Mouse (Mus musculus) forebrain, embryonic 15.5 days (tissue): ENCODE measurements at regions not wholly inside any gene's neighbourhood (a gene's known extent, or its start where the extent isn't known, plus 50 kb on each side); places are given as distances from the start of the nearest gene placed in this dataset.
A peak's percentile ranks its signal among the peaks of the same experiment; 100 is the strongest.

Experiments used
- ATAC-seq: fragments of 200-750 bp; cut with Nextera tagmentation; replicated peaks from 2 replicates; pipeline ENCODE4 v1.8.0; 2017; ENCODE audit warnings: mild to moderate bottlenecking, moderate TSS enrichment, moderate library complexity
- H3K27ac ChIP-seq: fragments of 300-500 bp; sonication (generic); replicated peaks from 2 replicates; pipeline ENCODE4 v1.5.1; 2015; ENCODE audit warnings: mild to moderate bottlenecking, inconsistent platforms
- H3K27me3 ChIP-seq: fragments of 300-500 bp; sonication (generic); 2 replicates; pipeline ENCODE4 v1.6.1; 2015; ENCODE audit warnings: inconsistent platforms
- H3K36me3 ChIP-seq: fragments of 300-500 bp; sonication (generic); 2 replicates; pipeline ENCODE4 v1.6.1; 2015; ENCODE audit warnings: mild to moderate bottlenecking, inconsistent platforms
- H3K4me1 ChIP-seq: fragments of 300-500 bp; sonication (generic); 2 replicates; pipeline ENCODE4 v1.6.1; 2015; ENCODE audit warnings: inconsistent platforms
- H3K4me2 ChIP-seq: fragments of 300-500 bp; sonication (generic); replicated peaks from 2 replicates; pipeline ENCODE4 v1.6.1; 2015; ENCODE audit warnings: mild to moderate bottlenecking, inconsistent platforms
- H3K4me3 ChIP-seq: fragments of 300-500 bp; sonication (generic); 2 replicates; pipeline ENCODE4 v1.5.1; 2015; ENCODE audit warnings: mild to moderate bottlenecking, inconsistent platforms
- H3K9ac ChIP-seq: fragments of 300-500 bp; sonication (generic); replicated peaks from 2 replicates; pipeline ENCODE4 v1.6.1; 2015; ENCODE audit warnings: mild to moderate bottlenecking, inconsistent platforms
- H3K9me3 ChIP-seq: fragments of 300-500 bp; sonication (generic); 2 replicates; pipeline ENCODE4 v1.6.1; 2016; ENCODE audit warnings: inconsistent platforms
- WGBS: fragments of 180-500 bp; shearing (Covaris S2); methylation state at CpG from one replicate; pipeline ENCODE4 v1.1.7; 2015; ENCODE audit warnings: mixed read lengths; 5-methylcytosine and 5-hydroxymethylcytosine counted together

DNA sequence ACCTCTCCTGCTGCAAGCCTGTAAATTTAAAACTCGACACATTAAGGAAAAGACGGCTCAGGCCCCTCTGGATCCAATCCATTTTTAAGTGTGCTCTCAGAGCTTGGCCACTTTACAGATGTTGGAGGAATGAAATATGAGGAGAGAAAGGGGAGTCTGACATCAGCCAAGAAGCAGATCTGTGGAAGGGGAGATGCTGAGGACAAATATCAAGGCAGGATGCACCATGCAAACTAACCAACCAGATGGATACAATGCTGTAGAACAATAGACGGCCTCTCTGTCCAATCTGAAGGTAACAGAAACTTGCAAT, 166.2 kb downstream of the Sox4 start:
- no peaks in the 10 kb centered on the region for H3K9me3 ChIP-seq
- peaks cover 54% of the 10 kb centered on the region for H3K4me1 ChIP-seq
- H3K36me3 ChIP-seq = no peaks in the 10 kb centered on the region
- peak overlapping the region; percentile 58 for H3K27ac ChIP-seq
- no peak for ATAC-seq
- H3K4me3 ChIP-seq = no peak overlapping the region
- no peaks in the 10 kb centered on the region for H3K27me3 ChIP-seq
- 23% methylated on average over 3 of the region's 3 CpGs for WGBS
- H3K9ac ChIP-seq = no peak overlapping the region
- no peak overlapping the region for H3K4me2 ChIP-seq

DNA sequence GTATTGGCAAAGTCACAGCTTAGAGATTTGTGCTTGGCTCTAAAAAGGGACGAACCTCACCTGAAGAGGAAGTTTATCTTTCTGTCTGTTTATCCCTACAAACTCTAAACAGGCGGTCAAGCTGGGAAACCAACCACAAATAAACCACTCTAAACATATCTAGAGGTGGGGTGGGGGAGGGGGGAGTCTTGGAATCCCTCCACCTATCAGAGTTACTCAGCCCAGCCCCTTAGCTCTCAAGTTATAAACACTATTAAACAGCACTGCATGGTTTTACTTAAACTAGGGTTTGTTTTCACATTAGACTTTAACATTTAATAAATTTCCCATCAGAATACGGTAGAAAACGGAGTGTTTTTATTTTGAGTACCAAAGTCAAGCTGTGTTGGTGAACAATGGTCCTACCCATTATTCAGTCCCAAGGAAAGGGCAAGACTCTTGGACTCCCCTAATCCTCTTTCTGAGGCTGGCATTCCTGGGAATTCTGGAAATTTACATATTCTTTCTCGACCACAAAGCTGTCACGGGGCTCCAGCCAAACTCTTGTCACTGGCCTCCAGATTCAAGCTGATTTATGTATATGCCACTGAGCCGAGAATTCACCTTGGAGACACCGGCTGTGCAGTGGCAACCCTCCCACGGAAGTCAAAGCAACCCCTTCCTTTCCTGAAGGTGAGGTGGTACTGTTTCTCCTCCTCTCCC, 166.7 kb downstream of the Sox4 start:
- no peak overlapping the region for H3K4me3 ChIP-seq
- H3K4me1 ChIP-seq = peaks cover 54% of the 10 kb centered on the region
- H3K9ac ChIP-seq = no peak overlapping the region
- no peak for ATAC-seq
- peak overlapping the region; percentile 58 for H3K27ac ChIP-seq
- WGBS = 13% methylated on average over 9 of the region's 9 CpGs
- no peak overlapping the region for H3K4me2 ChIP-seq
- no peaks in the 10 kb centered on the region for H3K36me3 ChIP-seq
- no peaks in the 10 kb centered on the region for H3K9me3 ChIP-seq
- H3K27me3 ChIP-seq = no peaks in the 10 kb centered on the region

DNA sequence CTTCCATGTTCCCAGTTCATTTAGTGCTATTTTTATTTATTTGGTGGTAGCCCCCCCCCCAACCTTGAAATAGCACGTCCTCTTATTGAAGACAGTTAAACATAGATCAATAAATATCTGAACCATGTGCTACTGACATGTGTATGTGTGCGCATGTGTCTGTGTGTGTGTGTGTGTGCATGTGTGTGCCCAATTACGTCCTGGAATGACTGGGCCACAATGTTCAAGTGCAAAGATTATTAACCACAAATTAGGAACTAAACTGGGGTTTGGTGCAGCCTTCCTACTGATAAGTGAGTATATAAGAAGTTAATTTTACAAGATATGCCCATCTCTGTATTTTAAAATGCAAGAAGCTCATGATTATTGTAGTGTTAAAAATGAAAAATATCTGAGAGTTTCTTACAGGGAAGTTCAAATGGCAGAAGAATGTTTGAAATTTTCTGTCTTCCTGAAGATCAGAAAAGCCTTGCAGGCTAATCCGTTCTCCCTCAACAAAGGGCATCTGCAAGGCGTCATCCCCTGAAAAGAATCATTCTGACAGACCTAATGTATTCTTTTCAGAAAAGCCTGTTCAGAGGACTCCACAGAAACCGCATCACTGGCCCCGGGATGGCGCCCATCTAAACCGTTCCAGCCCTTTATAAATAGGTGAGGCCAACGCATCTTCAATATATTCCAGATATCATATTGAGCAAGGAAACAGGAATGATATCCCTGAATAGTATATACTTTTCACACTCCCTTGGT, 170.8 kb downstream of the Sox4 start:
- H3K27ac ChIP-seq = peak overlapping the region; percentile 80
- no peaks in the 10 kb centered on the region for H3K36me3 ChIP-seq
- no peak overlapping the region for H3K4me3 ChIP-seq
- H3K9ac ChIP-seq = no peak overlapping the region
- H3K4me2 ChIP-seq = no peak overlapping the region
- 7% methylated on average over 10 of the region's 10 CpGs for WGBS
- H3K9me3 ChIP-seq = no peaks in the 10 kb centered on the region
- no peak; the same call in 1 of the 2 replicates for ATAC-seq
- H3K4me1 ChIP-seq = peaks cover 64% of the 10 kb centered on the region
- no peaks in the 10 kb centered on the region for H3K27me3 ChIP-seq

DNA sequence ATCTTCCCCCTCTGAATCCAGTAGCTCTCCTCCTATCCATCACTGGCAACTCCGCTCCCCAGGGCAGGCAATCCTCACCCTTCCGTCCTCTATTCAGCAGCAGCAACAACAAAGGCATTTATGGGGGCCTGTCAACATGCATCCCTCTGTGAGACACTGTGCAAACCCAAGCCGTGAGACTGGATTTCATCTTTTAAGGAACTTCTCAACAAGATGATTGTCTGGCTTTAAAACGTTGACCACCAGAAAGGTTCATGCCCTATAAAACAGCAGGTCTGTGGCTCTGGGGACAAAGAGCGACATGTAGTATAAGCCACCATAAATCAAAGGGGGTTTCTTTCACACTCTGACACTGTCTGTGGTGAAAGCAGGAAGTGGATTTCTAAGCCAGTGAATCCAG, 171.4 kb downstream of the Sox4 start:
- Histone ChIP-seq H3K36me3 (no peaks in the 10 kb centered on the region), H3K4me3 (no peak overlapping the region), H3K4me1 (peaks cover 61% of the 10 kb centered on the region), H3K27me3 (no peaks in the 10 kb centered on the region), H3K9ac (peak overlapping the region; percentile 13; the same call in 1 of the 2 replicates), H3K4me2 (no peak overlapping the region), H3K9me3 (no peaks in the 10 kb centered on the region), H3K27ac (peak overlapping the region; percentile 80)
- peak; percentile 49; the same call in 1 of the 2 replicates for ATAC-seq
- WGBS = 9% methylated on average over 5 of the region's 5 CpGs

DNA sequence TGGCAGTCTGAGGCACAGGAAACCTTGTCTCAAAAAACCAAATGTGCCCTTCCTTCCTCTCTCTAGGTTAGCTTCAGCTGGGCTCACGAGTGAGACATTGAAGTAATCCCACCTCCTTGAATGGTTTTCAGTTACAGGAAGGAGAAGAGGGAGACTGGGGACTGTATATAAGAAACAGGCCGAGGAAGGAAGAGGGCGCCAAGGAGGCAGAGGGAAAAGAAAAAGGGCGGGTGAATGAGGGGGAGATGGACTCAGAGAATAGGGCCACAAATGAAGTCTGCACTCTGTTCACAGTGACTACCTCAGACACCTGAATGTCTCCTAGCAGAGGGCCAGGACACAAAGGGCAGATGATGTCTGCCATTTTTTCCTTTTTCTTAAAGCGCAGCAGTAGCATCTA, 171.9 kb downstream of the Sox4 start:
- 17% methylated on average over 5 of the region's 5 CpGs for WGBS
- peak overlapping the region; percentile 80 for H3K27ac ChIP-seq
- H3K9me3 ChIP-seq = no peaks in the 10 kb centered on the region
- H3K4me1 ChIP-seq = peaks cover 57% of the 10 kb centered on the region
- H3K27me3 ChIP-seq = no peaks in the 10 kb centered on the region
- no peak overlapping the region for H3K4me3 ChIP-seq
- no peaks in the 10 kb centered on the region for H3K36me3 ChIP-seq
- no peak for ATAC-seq
- H3K9ac ChIP-seq = peak overlapping the region; percentile 13; the same call in 1 of the 2 replicates
- no peak overlapping the region for H3K4me2 ChIP-seq

DNA sequence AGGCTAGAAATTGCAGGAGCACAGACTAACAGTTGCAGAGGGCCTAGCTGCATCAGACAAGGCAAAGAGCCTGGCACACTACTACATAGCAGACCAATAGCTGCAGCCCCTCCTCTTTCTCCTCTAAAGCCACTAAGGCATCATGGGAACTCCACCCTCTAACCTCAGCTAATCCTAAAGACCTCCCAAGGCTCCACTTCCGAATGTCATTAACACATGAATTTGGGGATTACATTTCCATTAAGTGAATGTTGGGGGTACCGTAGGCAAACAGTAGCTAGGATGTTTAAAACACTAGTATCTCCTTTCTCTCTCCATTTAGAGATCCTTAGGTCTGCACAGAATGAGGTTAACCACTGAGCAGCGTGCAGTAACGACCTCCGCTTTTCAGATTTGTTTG, 173.1 kb downstream of the Sox4 start:
- Histone ChIP-seq H3K4me3 (no peak overlapping the region), H3K36me3 (no peaks in the 10 kb centered on the region), H3K9ac (no peak overlapping the region), H3K4me1 (peaks cover 56% of the 10 kb centered on the region), H3K27ac (no peak overlapping the region), H3K9me3 (no peaks in the 10 kb centered on the region), H3K27me3 (no peaks in the 10 kb centered on the region), H3K4me2 (no peak overlapping the region)
- WGBS = 34% methylated on average over 5 of the region's 5 CpGs
- ATAC-seq = no peak

DNA sequence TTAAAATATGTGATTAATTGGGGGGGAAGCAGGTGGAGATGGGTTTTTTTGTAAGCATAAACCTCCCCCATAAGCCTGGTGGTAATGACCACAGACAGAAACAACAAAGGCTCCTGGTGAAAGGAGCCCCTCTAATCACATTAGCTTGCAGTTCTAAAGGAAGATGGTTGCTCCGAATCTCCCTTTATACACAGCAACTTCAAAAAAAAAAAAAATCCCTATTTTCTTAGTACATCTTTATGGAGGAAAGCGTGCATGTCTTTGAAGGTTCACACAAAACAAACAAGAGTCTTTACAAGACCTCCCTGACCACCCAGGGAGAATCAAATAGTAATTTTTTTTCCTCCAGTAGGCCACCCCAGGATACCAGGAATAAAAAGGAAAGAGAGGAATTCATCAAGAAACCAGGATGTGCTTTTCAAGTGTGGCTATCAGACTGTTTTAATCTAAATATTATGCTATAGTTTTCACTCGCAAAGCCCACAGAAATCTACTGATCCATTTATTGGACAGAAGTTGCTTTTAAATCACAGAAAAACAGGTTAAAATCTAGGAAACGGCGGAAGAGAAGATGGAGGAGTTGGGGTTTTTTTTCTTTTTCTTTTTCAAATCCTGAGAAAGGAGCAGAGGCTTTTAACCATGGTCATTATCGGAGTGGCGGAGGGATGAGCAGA, 178.2 kb downstream of the Sox4 start:
- Histone ChIP-seq H3K4me1 (peaks cover 48% of the 10 kb centered on the region), H3K27ac (peak overlapping the region; percentile 61), H3K9ac (no peak overlapping the region), H3K27me3 (no peaks in the 10 kb centered on the region), H3K9me3 (no peaks in the 10 kb centered on the region), H3K4me3 (no peak overlapping the region), H3K4me2 (no peak overlapping the region), H3K36me3 (no peaks in the 10 kb centered on the region)
- no peak for ATAC-seq
- 28% methylated on average over 7 of the region's 7 CpGs for WGBS

DNA sequence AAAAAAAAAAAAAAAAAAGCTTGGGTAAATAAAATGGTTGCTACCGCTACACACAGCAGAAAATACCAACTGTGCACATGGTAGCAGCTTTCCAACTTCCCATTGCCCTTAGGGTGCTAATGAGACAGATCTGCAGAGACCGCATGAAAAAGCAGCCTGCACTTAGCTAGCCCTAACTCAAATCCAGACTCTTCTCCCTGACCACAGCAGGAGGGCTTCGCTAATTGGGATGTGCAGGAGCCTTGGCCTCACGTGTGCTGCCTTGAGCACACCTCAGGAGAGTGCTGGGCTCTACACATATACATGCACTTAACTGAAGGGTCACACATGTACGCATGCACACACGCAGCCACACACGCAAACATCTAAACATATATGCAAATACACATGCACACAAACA, 178.9 kb downstream of the Sox4 start:
- Histone ChIP-seq H3K9ac (no peak overlapping the region), H3K4me1 (peaks cover 49% of the 10 kb centered on the region), H3K4me2 (0 out of 2 replicates have a peak overlapping the region, but pooled peaks have one; percentile 8), H3K4me3 (no peak overlapping the region), H3K36me3 (no peaks in the 10 kb centered on the region), H3K9me3 (no peaks in the 10 kb centered on the region), H3K27me3 (no peaks in the 10 kb centered on the region), H3K27ac (peak overlapping the region; percentile 61)
- WGBS = 19% methylated on average over 7 of the region's 7 CpGs
- peak; percentile 42 for ATAC-seq

DNA sequence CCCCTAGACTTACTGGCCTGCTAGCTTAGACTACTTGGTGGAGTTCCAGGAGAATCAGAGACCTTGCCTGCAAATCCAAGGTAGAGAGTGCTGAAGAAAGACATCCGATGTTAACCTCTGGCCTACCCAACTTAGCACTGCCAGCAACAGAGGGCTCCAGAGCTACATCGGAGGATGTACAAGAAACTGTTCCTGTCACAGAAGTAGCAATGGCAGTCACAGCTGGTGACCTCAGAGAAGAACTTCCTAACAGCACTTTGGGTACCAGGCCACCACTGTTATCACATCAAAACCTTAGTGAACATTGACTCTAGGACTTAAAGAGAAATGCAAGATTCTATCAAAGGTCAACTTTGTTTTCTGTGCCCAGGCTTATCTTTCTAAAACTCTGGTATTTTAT, 180.0 kb downstream of the Sox4 start:
- Histone ChIP-seq H3K27ac (no peak overlapping the region), H3K9me3 (no peaks in the 10 kb centered on the region), H3K9ac (no peak overlapping the region), H3K4me2 (no peak overlapping the region), H3K27me3 (no peaks in the 10 kb centered on the region), H3K36me3 (no peaks in the 10 kb centered on the region), H3K4me3 (no peak overlapping the region), H3K4me1 (peaks cover 57% of the 10 kb centered on the region)
- WGBS = 91% methylated on average over 2 of the region's 2 CpGs
- ATAC-seq = no peak

DNA sequence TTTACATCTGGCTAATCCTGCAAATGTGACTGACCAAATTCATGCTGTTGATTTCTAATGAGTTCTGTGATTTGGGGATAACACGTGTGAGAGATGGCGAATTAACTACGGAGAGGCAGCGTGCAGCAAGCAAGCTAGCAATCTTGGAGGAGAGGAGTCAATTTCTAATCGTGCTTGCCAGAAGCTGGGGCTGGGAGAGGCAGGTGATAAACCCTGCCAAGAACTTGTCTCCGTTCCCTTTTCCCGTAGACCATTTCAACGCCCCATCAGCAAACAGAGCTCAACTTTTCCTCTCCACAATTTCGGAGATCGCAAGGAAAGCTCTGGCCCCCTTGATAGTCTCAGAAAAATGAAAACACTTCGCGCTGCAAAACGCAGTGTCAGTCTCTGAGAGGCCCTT, 183.0 kb downstream of the Sox4 start:
- no peak overlapping the region for H3K4me3 ChIP-seq
- no peak overlapping the region for H3K9ac ChIP-seq
- peaks cover 52% of the 10 kb centered on the region for H3K4me1 ChIP-seq
- 0 out of 2 replicates have a peak, but pooled peaks have one; percentile 6 for ATAC-seq
- no peaks in the 10 kb centered on the region for H3K36me3 ChIP-seq
- H3K9me3 ChIP-seq = no peaks in the 10 kb centered on the region
- 0 out of 2 replicates have a peak overlapping the region, but pooled peaks have one; percentile 3 for H3K4me2 ChIP-seq
- WGBS = 18% methylated on average over 13 of the region's 13 CpGs
- H3K27me3 ChIP-seq = no peaks in the 10 kb centered on the region
- peak overlapping the region; percentile 79 for H3K27ac ChIP-seq

DNA sequence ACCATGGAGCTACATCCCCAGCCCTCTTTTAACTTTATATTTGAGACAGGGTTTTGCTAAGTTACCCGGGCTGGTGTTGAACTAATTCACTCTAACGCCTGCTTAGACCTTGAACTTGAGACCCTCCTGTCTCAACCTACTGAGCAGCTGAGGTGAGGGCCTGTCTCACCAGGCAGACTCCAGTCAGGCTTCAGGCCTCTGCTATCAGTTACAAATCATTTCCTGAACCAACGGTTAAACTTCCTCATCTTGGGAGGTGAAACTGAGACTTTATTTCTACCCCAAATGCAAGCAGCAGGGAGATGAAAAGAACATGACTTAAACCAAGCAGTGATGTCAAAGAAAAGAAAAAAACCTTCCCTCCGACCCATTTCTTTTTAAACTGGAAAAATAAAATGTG, 183.5 kb downstream of the Sox4 start:
- Histone ChIP-seq H3K27ac (peak overlapping the region; percentile 79), H3K9ac (no peak overlapping the region), H3K4me1 (peaks cover 47% of the 10 kb centered on the region), H3K27me3 (no peaks in the 10 kb centered on the region), H3K36me3 (no peaks in the 10 kb centered on the region), H3K9me3 (no peaks in the 10 kb centered on the region), H3K4me2 (no peak overlapping the region), H3K4me3 (no peak overlapping the region)
- no peak for ATAC-seq
- 59% methylated on average over 4 of the region's 4 CpGs for whole genome bisulfite sequencing

DNA sequence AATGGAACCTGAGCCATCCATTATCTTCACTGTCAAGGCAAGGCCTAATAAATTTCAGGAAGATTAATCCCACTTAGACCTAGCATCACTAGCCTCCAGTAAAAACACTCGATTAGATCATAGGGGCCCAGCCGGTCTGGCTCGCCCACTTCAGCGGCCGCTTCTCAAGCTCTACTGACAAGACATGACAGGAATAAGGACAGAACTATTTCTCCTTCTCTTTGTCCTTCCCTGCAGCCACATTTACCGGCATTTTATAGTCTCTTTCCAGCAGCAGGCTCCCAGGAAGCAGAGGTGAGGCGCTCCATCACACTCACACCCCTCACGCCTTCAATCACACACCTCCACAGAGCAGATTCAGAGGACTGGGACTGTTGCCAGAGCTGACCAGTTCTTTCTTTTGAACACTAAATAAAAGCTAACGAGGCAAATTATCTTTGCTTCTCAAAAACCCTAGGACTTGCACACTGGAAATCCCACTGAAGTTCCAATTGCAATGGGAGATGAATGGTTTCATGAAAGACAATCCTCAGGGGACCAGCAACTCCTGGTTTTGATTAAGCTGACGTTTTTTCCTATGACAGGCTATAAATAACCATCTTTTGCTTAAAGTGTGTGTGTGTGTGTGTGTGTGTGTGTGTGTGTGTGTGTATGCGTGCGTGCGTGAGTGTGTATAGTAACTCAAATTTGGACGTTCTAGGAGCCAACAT, 184.6 kb downstream of the Sox4 start:
- H3K27me3 ChIP-seq = no peaks in the 10 kb centered on the region
- H3K4me2 ChIP-seq = peak overlapping the region; percentile 11; the same call in 1 of the 2 replicates
- peaks cover 39% of the 10 kb centered on the region for H3K4me1 ChIP-seq
- WGBS = 18% methylated on average over 14 of the region's 14 CpGs
- no peaks in the 10 kb centered on the region for H3K36me3 ChIP-seq
- H3K9ac ChIP-seq = peak overlapping the region; percentile 24; the same call in 1 of the 2 replicates
- H3K27ac ChIP-seq = peak overlapping the region; percentile 79
- no peaks in the 10 kb centered on the region for H3K9me3 ChIP-seq
- peak; percentile 44 for ATAC-seq
- no peak overlapping the region for H3K4me3 ChIP-seq
